Mouse (Mus musculus) small intestine, adult 2 months (tissue): ENCODE measurements around the gene Cacng7.

Experiments
- CTCF ChIP-seq: fragments of 200-500 bp; IDR thresholded peaks from 2 replicates; pipeline ENCODE4 v1.5.1; 2012; ENCODE audit warnings: low read depth, mild to moderate bottlenecking, control low read depth, inconsistent platforms, low read length, moderate library complexity, mixed read lengths; ENCODE audit not compliant: insufficient replicate concordance, insufficient read length; ENCODE audit errors: extremely low read depth
- POLR2A ChIP-seq: fragments of 200-500 bp; IDR thresholded peaks from 2 replicates; pipeline ENCODE4 v1.6.1; 2012; ENCODE audit warnings: low read depth, mild to moderate bottlenecking, control low read depth, inconsistent platforms, low read length, moderate library complexity

DNA sequence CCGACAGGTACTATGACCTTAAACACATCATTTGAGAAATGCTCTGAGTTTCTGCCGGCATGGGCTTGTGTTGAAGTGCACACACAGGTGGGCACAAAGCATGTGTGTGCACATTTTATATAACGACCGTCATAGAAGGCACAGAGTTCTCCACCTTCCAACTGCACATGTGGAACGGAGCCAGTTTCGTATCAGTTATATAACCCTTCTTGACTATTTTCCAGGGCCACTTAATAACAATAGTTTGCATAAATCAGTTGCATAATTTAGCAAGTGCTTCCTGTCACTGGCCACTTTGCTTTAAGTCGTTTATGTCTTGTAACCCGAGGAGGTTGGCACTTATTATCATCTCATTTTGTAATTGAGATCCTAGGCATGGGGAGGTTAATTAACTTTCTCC lies 41.0 kb downstream of the Cacng7 start:
- TF ChIP-seq POLR2A = no peak
- TF ChIP-seq CTCF = no peak
